Mouse (Mus musculus): Measurements from ENCODE around the gene Ccdc92. TPM values are rescaled to one million over a fixed set of nuclear protein-coding genes. Genes with fewer than 3 reads are reported as not detected.

Gene Ccdc92
- total and polyA plus RNA-seq, 2 experiments from 2014 or later = 0.64 to 4.7 TPM

GRCm38 (mm10) chr5:124888661-124889060 lies 26.4 kb upstream of the Ccdc92 start:
- H3K36me3 ChIP-seq (replicated peaks; ENCODE audit: control insufficient read depth, insufficient read depth, low read length) = peaks cover 42% of the 10 kb centered on the region
- no peaks in the 10 kb centered on the region for H3K27me3 ChIP-seq (ENCODE audit: control insufficient read depth, insufficient read depth, low read length)
- H3K9ac ChIP-seq (replicated peaks; ENCODE audit: low read depth, low read length) = no peak overlapping the region
- H3K27ac ChIP-seq (ENCODE audit: low read depth) = no peak overlapping the region
- ATAC-seq (ENCODE audit: insufficient read depth, low read depth) (no peak), DNase-seq (ENCODE audit: low spot score) (no peak)
- WGBS = 85% methylated on average over 8 of the region's 8 CpGs
- TF ChIP-seq EP300 (IDR thresholded peaks at IDR 0.05; ENCODE audit: low read depth) (no peak), CTCF (IDR thresholded peaks at IDR 0.05; ENCODE audit: low read depth) (no peak)
- 0 out of 2 replicates have a peak, but pooled peaks cover 5% of the 10 kb centered on the region for H3K4me1 ChIP-seq (ENCODE audit: control insufficient read depth, insufficient read depth)
- H3K4me3 ChIP-seq (ENCODE audit: low read depth, low read length) = no peak overlapping the region
- no peaks in the 10 kb centered on the region for H3K9me3 ChIP-seq (replicated peaks; ENCODE audit: control insufficient read depth, low read length)
- H3K4me2 ChIP-seq (ENCODE audit: low read depth, low read length) = no peak overlapping the region

- Histone ChIP-seq H3K4me1 (ENCODE audit: control insufficient read depth, insufficient read depth) (no peaks in the 10 kb centered on the region), H3K9ac (replicated peaks; ENCODE audit: low read depth, low read length) (no peak overlapping the region), H3K27me3 (ENCODE audit: control insufficient read depth, insufficient read depth, low read length) (no peaks in the 10 kb centered on the region), H3K4me2 (ENCODE audit: low read depth, low read length) (no peak overlapping the region), H3K27ac (ENCODE audit: low read depth) (no peak overlapping the region), H3K36me3 (replicated peaks; ENCODE audit: control insufficient read depth, insufficient read depth, low read length) (peaks cover 45% of the 10 kb centered on the region), H3K9me3 (replicated peaks; ENCODE audit: control insufficient read depth, low read length) (no peaks in the 10 kb centered on the region), H3K4me3 (ENCODE audit: low read depth, low read length) (no peak overlapping the region)
- no peak for DNase-seq (ENCODE audit: low spot score)
- no peak for ATAC-seq (ENCODE audit: insufficient read depth, low read depth)
- WGBS = 84% methylated on average over 6 of the region's 6 CpGs
- TF ChIP-seq EP300 (IDR thresholded peaks at IDR 0.05; ENCODE audit: low read depth) (no peak), CTCF (IDR thresholded peaks at IDR 0.05; ENCODE audit: low read depth) (no peak)
Observed at GRCm38 (mm10) chr5:124883877-124884276, 21.7 kb upstream of the Ccdc92 start.

- TF ChIP-seq EP300 (IDR thresholded peaks at IDR 0.05; ENCODE audit: low read depth) = no peak
- no peak for TF ChIP-seq CTCF (IDR thresholded peaks at IDR 0.05; ENCODE audit: low read depth)
- H3K4me2 ChIP-seq (ENCODE audit: low read depth, low read length) = no peak overlapping the region
- DNase-seq (ENCODE audit: low spot score) (no peak), ATAC-seq (ENCODE audit: insufficient read depth, low read depth) (no peak)
- H3K9me3 ChIP-seq (replicated peaks; ENCODE audit: control insufficient read depth, low read length) = no peaks in the 10 kb centered on the region
- 0 out of 2 replicates have a peak, but pooled peaks cover 5% of the 10 kb centered on the region for H3K4me1 ChIP-seq (ENCODE audit: control insufficient read depth, insufficient read depth)
- H3K36me3 ChIP-seq (replicated peaks; ENCODE audit: control insufficient read depth, insufficient read depth, low read length) = peaks cover 18% of the 10 kb centered on the region
- H3K27ac ChIP-seq (ENCODE audit: low read depth) = no peak overlapping the region
- no peak overlapping the region for H3K4me3 ChIP-seq (ENCODE audit: low read depth, low read length)
- H3K27me3 ChIP-seq (ENCODE audit: control insufficient read depth, insufficient read depth, low read length) = no peaks in the 10 kb centered on the region
- 87% methylated on average over 6 of the region's 6 CpGs for WGBS
- H3K9ac ChIP-seq (replicated peaks; ENCODE audit: low read depth, low read length) = no peak overlapping the region
Observed at GRCm38 (mm10) chr5:124879801-124880200, 17.6 kb upstream of the Ccdc92 start.

GRCm38 (mm10) chr5:124879251-124879650 lies 17.0 kb upstream of the Ccdc92 start:
- DNase-seq (ENCODE audit: low spot score) (no peak), ATAC-seq (ENCODE audit: insufficient read depth, low read depth) (no peak)
- Histone ChIP-seq H3K4me2 (ENCODE audit: low read depth, low read length) (no peak overlapping the region), H3K27ac (ENCODE audit: low read depth) (no peak overlapping the region), H3K27me3 (ENCODE audit: control insufficient read depth, insufficient read depth, low read length) (no peaks in the 10 kb centered on the region), H3K4me1 (ENCODE audit: control insufficient read depth, insufficient read depth) (0 out of 2 replicates have a peak, but pooled peaks cover 5% of the 10 kb centered on the region), H3K9me3 (replicated peaks; ENCODE audit: control insufficient read depth, low read length) (no peaks in the 10 kb centered on the region), H3K4me3 (ENCODE audit: low read depth, low read length) (no peak overlapping the region), H3K9ac (replicated peaks; ENCODE audit: low read depth, low read length) (no peak overlapping the region), H3K36me3 (replicated peaks; ENCODE audit: control insufficient read depth, insufficient read depth, low read length) (peaks cover 14% of the 10 kb centered on the region)
- WGBS = 85% methylated on average over 4 of the region's 4 CpGs
- TF ChIP-seq EP300 (IDR thresholded peaks at IDR 0.05; ENCODE audit: low read depth) (no peak), CTCF (IDR thresholded peaks at IDR 0.05; ENCODE audit: low read depth) (no peak)

- H3K4me1 ChIP-seq (ENCODE audit: control insufficient read depth, insufficient read depth) = peaks cover 21% of the 10 kb centered on the region
Observed at GRCm38 (mm10) chr5:124873890-124874601, 11.8 kb upstream of the Ccdc92 start.

More at GRCm38 (mm10) chr5:124873890-124874601, 11.8 kb upstream of the Ccdc92 start:
- Histone ChIP-seq H3K9ac (replicated peaks; ENCODE audit: low read depth, low read length) (no peak overlapping the region), H3K27ac (ENCODE audit: low read depth) (no peak overlapping the region), H3K27me3 (ENCODE audit: control insufficient read depth, insufficient read depth, low read length) (no peaks in the 10 kb centered on the region), H3K4me3 (ENCODE audit: low read depth, low read length) (no peak overlapping the region), H3K9me3 (replicated peaks; ENCODE audit: control insufficient read depth, low read length) (no peaks in the 10 kb centered on the region), H3K36me3 (replicated peaks; ENCODE audit: control insufficient read depth, insufficient read depth, low read length) (peaks cover 10% of the 10 kb centered on the region; the same call in 1 of the 2 replicates), H3K4me2 (ENCODE audit: low read depth, low read length) (no peak overlapping the region)
- ATAC-seq (ENCODE audit: insufficient read depth, low read depth) = peak; percentile 25; the same call in 1 of the 2 replicates
- TF ChIP-seq CTCF (IDR thresholded peaks at IDR 0.05; ENCODE audit: low read depth) (no peak), EP300 (IDR thresholded peaks at IDR 0.05; ENCODE audit: low read depth) (no peak)
- 48% methylated on average over 6 of the region's 6 CpGs for WGBS
- peak; percentile 16 for DNase-seq (ENCODE audit: low spot score)

Data from heart, postnatal 0 days (tissue).